Mouse (Mus musculus): ENCODE data around the gene Frs2.
"Not testable (repeated sequence)": the region's sequence is repeated elsewhere in the genome, so short reads cannot be mapped to it uniquely, and the experiment has no call there.

Gene Frs2

GRCm38 (mm10) chr10:117045175-117046056 is 102.9 kb downstream of the Frs2 start, which contains the start of gene Lrrc10:
Gene Lrrc10, plus strand, starts transcription at chr10:117045341.
- intact Hi-C loops (cut with DNase I) = no loop called here

GRCm38 (mm10) chr10:117043497-117044166 is 104.7 kb downstream of the Frs2 start:
- intact Hi-C loops (cut with DNase I) = not testable (repeated sequence)

GRCm38 (mm10) chr10:117042295-117042694 is 106.0 kb downstream of the Frs2 start:
- intact Hi-C loops (cut with DNase I) = no loop called here

GRCm38 (mm10) chr10:117040355-117040754 is 108.0 kb downstream of the Frs2 start:
- intact Hi-C loops (cut with DNase I) = no loop called here

- intact Hi-C loops (cut with DNase I) = loop anchor here (2.0 to 10.0 kb wide), 2 partner anchors 55 to 89 kb away; no protein-coding TSS in a partner anchor
Observed at GRCm38 (mm10) chr10:117033785-117034184, 114.5 kb downstream of the Frs2 start.

GRCm38 (mm10) chr10:117031160-117031559 is 117.2 kb downstream of the Frs2 start:
- intact Hi-C loops (cut with DNase I) = loop anchor here (10.0 kb wide), 1 partner anchor 86 kb away; no protein-coding TSS in a partner anchor

- intact Hi-C loops (cut with DNase I) = no loop called here
Observed at GRCm38 (mm10) chr10:117026176-117026575, 122.2 kb downstream of the Frs2 start.

- intact Hi-C loops (cut with DNase I) = not testable (repeated sequence)
Observed at GRCm38 (mm10) chr10:117025776-117026175, 122.6 kb downstream of the Frs2 start.

- intact Hi-C loops (cut with DNase I) = no loop called here
Observed at GRCm38 (mm10) chr10:117023693-117024092, 124.6 kb downstream of the Frs2 start.

- intact Hi-C loops (cut with DNase I) = no loop called here
Observed at GRCm38 (mm10) chr10:117021020-117021754, 127.1 kb downstream of the Frs2 start.

Measured in adrenal gland (tissue).